8 mouse cellular contexts compared by ENCODE assay signal in the genomic region with DNA sequence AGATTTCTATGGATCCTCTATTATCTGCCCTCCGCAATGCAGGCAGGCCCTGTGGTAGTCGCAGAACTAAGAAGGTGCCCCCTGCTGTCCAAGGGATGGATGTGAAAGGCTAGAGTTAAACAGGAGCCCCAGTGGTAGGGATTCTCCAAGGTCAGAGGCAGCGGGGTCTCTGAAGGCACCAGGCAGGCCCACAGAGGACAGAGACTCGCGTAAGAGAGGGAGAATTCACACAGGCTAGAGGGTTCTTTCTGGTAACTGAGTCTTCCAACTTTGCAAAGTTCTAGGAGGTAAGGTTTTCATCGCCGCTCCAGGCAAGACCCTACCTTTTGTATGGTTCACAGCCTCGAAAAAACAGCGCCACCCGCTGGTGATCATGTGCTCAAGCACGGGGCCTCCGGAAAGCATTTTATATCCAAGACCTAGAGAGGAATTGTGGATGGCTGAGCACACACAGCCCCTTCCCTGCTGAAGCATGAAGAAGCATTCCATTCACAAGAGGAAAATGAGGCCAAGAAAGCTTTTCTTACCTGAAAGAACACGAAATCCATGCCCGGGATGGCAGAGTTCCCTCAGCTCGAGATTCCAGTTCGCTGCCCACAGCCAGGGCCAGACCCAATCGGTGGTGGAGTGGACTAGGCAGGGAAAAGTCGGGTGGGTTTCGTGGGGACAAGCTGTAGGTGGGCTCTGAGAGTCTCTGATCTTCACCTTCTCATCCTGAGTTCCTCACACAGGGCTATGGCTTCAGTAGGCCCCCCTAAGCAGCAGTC.
A peak's percentile ranks its signal among the peaks of the same experiment; 100 is the strongest.
DNase-seq lines count a peak whose midpoint lies in the region; ATAC-seq and TF ChIP-seq lines count a peak whose summit lies in the region.

No protein-coding gene starts in this region.

- no peak overlapping the region for H3K4me3 ChIP-seq in forebrain, embryonic 16.5 days (replicated peaks; ENCODE audit: low read length)
- H3K4me3 ChIP-seq in kidney, postnatal 0 days (replicated peaks; ENCODE audit: low read depth, low read length) = no peak overlapping the region
- no peak overlapping the region for H3K4me3 ChIP-seq in midbrain, embryonic 12.5 days

- H3K4me1 ChIP-seq in forebrain, embryonic 16.5 days (replicated peaks; ENCODE audit: control insufficient read depth, insufficient read depth, low read length) = peaks cover 24% of the 10 kb centered on the region
- peaks cover 5% of the 10 kb centered on the region; the same call in 1 of the 2 replicates for H3K4me1 ChIP-seq in kidney, postnatal 0 days (replicated peaks; ENCODE audit: insufficient read depth, low read length)
- peaks cover 49% of the 10 kb centered on the region for H3K4me1 ChIP-seq in midbrain, embryonic 12.5 days

- H3K36me3 ChIP-seq in forebrain, embryonic 16.5 days (ENCODE audit: control insufficient read depth, insufficient read depth) = no peaks in the 10 kb centered on the region
- no peaks in the 10 kb centered on the region for H3K36me3 ChIP-seq in kidney, postnatal 0 days (ENCODE audit: insufficient read depth, low read length)
- no peaks in the 10 kb centered on the region for H3K36me3 ChIP-seq in midbrain, embryonic 12.5 days

- 0 out of 2 replicates have a peak overlapping the region, but pooled peaks have one; percentile 20 for H3K9ac ChIP-seq in forebrain, embryonic 16.5 days (replicated peaks; ENCODE audit: low read depth, low read length)
- H3K9ac ChIP-seq in kidney, postnatal 0 days (ENCODE audit: low read depth, low read length) = no peak overlapping the region
- peak overlapping the region; percentile 15; the same call in 1 of the 2 replicates for H3K9ac ChIP-seq in midbrain, embryonic 12.5 days (replicated peaks)

- H3K27ac ChIP-seq in forebrain, embryonic 16.5 days (ENCODE audit: low read length) = 0 out of 2 replicates have a peak overlapping the region, but pooled peaks have one; percentile 7
- peak overlapping the region; percentile 73 for H3K27ac ChIP-seq in kidney, postnatal 0 days
- peak overlapping the region; percentile 36 for H3K27ac ChIP-seq in midbrain, embryonic 12.5 days (replicated peaks)

- no peaks in the 10 kb centered on the region for H3K27me3 ChIP-seq in forebrain, embryonic 16.5 days (replicated peaks; ENCODE audit: control insufficient read depth, insufficient read depth, low read length)
- peaks cover 3% of the 10 kb centered on the region; the same call in 1 of the 2 replicates for H3K27me3 ChIP-seq in kidney, postnatal 0 days (ENCODE audit: insufficient read depth, low read length)
- peaks cover 33% of the 10 kb centered on the region for H3K27me3 ChIP-seq in midbrain, embryonic 12.5 days

- TF ChIP-seq CTCF in kidney, postnatal 0 days (IDR thresholded peaks at IDR 0.05; ENCODE audit: low read depth) = peak; percentile 67

- peak; percentile 63 to 86 for DNase-seq in adrenal gland, adult (ENCODE audit: inconsistent age in 2 of 2, low spot score in 1 of 2)
- DNase-seq in adrenal gland, adult 8-10 months = no peak
- DNase-seq in thymus, postnatal 25 days = peak; percentile 3
- no peak for DNase-seq in thymus, adult 18-20 months
- DNase-seq in kidney, postnatal 0 days (ENCODE audit: low spot score) = peak; percentile 88
- no peak for DNase-seq in spleen, postnatal 36 days (ENCODE audit: low spot score in 2 of 2)

- 7% methylated on average over 19 of the region's 19 CpGs for WGBS in forebrain, embryonic 16.5 days
- WGBS in kidney, postnatal 0 days = 8% methylated on average over 19 of the region's 19 CpGs
- 7% methylated on average over 19 of the region's 19 CpGs for WGBS in midbrain, embryonic 12.5 days

- H3K4me2 ChIP-seq in forebrain, embryonic 16.5 days (ENCODE audit: low read length) = no peak overlapping the region
- H3K4me2 ChIP-seq in kidney, postnatal 0 days (ENCODE audit: low read length) = peak overlapping the region; percentile 37
- H3K4me2 ChIP-seq in midbrain, embryonic 12.5 days (replicated peaks) = peak overlapping the region; percentile 43

- H3K9me3 ChIP-seq in forebrain, embryonic 16.5 days (ENCODE audit: control insufficient read depth, low read length) = no peaks in the 10 kb centered on the region
- no peaks in the 10 kb centered on the region for H3K9me3 ChIP-seq in kidney, postnatal 0 days (replicated peaks; ENCODE audit: low read length)
- H3K9me3 ChIP-seq in midbrain, embryonic 12.5 days = no peaks in the 10 kb centered on the region

- ATAC-seq in forebrain, embryonic 16.5 days = peak; percentile 57
- ATAC-seq in kidney, postnatal 0 days (replicated peaks; ENCODE audit: low FRiP score, low read depth) = peak; percentile 63
- 0 out of 2 replicates have a peak, but pooled peaks have one; percentile 13 for ATAC-seq in midbrain, embryonic 12.5 days (ENCODE audit: low FRiP score, low read depth)

Comparison
In these comparisons a context has a peak if more than half of its experiments do, and no peak if none do; other contexts are left out.
1. DNase-seq: peak in adrenal gland, adult (2 of 2), thymus, postnatal 25 days (single experiment) and kidney, postnatal 0 days (single experiment); none in adrenal gland, adult 8-10 months (single experiment), thymus, adult 18-20 months (0 of 2) and spleen, postnatal 36 days (0 of 2).
2. ATAC-seq: peak in every context shown above with its lines; median percentile 63 in kidney, postnatal 0 days; 57 in forebrain, embryonic 16.5 days; 13 in midbrain, embryonic 12.5 days.
3. H3K27ac ChIP-seq: peak in every context shown above with its lines; median percentile 73 in kidney, postnatal 0 days; 36 in midbrain, embryonic 12.5 days; 7 in forebrain, embryonic 16.5 days.